Comparison of ENCODE assay signal across 8 mouse cellular contexts in genomic region chr3:104863786-104864650, GRCm38 (mm10). TPM values are rescaled to one million over a fixed set of nuclear protein-coding genes. Genes with fewer than 3 reads are reported as not detected.
DNase-seq lines count a peak whose midpoint lies in the region; ATAC-seq and TF ChIP-seq lines count a peak whose summit lies in the region.

TSS of gene St7l (plus strand) at chr3:104864005.
TSS of gene Capza1 (minus strand) at chr3:104864505.

- H3K36me3 ChIP-seq in embryonic facial prominence, embryonic 12.5 days: peaks cover 3% of the 10 kb centered on the region; the same call in 1 of the 2 replicates
- H3K36me3 ChIP-seq in kidney, adult 2 months (ENCODE audit: control insufficient read depth, insufficient read depth, low read length): no peaks in the 10 kb centered on the region
- peaks cover 8% of the 10 kb centered on the region; the same call in 1 of the 2 replicates for H3K36me3 ChIP-seq in limb, embryonic 12.5 days
- no peaks in the 10 kb centered on the region; the same call in 1 of the 2 replicates for H3K36me3 ChIP-seq in midbrain, embryonic 15.5 days (replicated peaks)

- peak; percentile 52 for TF ChIP-seq POLR2A in kidney, adult 2 months (IDR thresholded peaks at IDR 0.05; ENCODE audit: low read depth, low read length)

- no peaks in the 10 kb centered on the region for H3K9me3 ChIP-seq in embryonic facial prominence, embryonic 12.5 days
- H3K9me3 ChIP-seq in limb, embryonic 12.5 days: no peaks in the 10 kb centered on the region
- H3K9me3 ChIP-seq in midbrain, embryonic 15.5 days: no peaks in the 10 kb centered on the region

- no peaks in the 10 kb centered on the region for H3K27me3 ChIP-seq in embryonic facial prominence, embryonic 12.5 days
- no peaks in the 10 kb centered on the region for H3K27me3 ChIP-seq in kidney, adult 2 months (replicated peaks; ENCODE audit: control insufficient read depth, insufficient read depth, low read length)
- no peaks in the 10 kb centered on the region for H3K27me3 ChIP-seq in limb, embryonic 12.5 days
- H3K27me3 ChIP-seq in midbrain, embryonic 15.5 days (replicated peaks): no peaks in the 10 kb centered on the region

- peaks cover 24% of the 10 kb centered on the region for H3K4me1 ChIP-seq in embryonic facial prominence, embryonic 12.5 days
- H3K4me1 ChIP-seq in kidney, adult 2 months (ENCODE audit: control insufficient read depth, insufficient read depth, low read length): peaks cover 7% of the 10 kb centered on the region
- H3K4me1 ChIP-seq in limb, embryonic 12.5 days (replicated peaks): peaks cover 31% of the 10 kb centered on the region
- peaks cover 41% of the 10 kb centered on the region for H3K4me1 ChIP-seq in midbrain, embryonic 15.5 days

- H3K9ac ChIP-seq in embryonic facial prominence, embryonic 12.5 days: peak within 1 kb of the TSS; percentile 90
- H3K9ac ChIP-seq in limb, embryonic 12.5 days (replicated peaks): peak within 1 kb of the TSS; percentile 74
- peak within 1 kb of the TSS; percentile 99 for H3K9ac ChIP-seq in midbrain, embryonic 15.5 days

- H3K4me3 ChIP-seq in embryonic facial prominence, embryonic 12.5 days: peak within 1 kb of the TSS; percentile 84
- peak within 1 kb of the TSS; percentile 94 for H3K4me3 ChIP-seq in kidney, adult 2 months (ENCODE audit: insufficient read depth, low read depth, low read length)
- H3K4me3 ChIP-seq in limb, embryonic 12.5 days (replicated peaks): peak within 1 kb of the TSS; percentile 56
- H3K4me3 ChIP-seq in midbrain, embryonic 15.5 days: peak within 1 kb of the TSS; percentile 99

- ATAC-seq in embryonic facial prominence, embryonic 12.5 days (ENCODE audit: insufficient number of reproducible peaks, insufficient read depth, low FRiP score, low TSS enrichment): peak; percentile 92
- peak; percentile 96 for ATAC-seq in limb, embryonic 12.5 days (ENCODE audit: insufficient number of reproducible peaks, insufficient read depth, low FRiP score, low TSS enrichment, low read depth)
- peak; percentile 98 for ATAC-seq in midbrain, embryonic 15.5 days (replicated peaks)

- DNase-seq in 3134 (ENCODE audit: extremely low read depth, insufficient read length, low spot score): peak; percentile 89
- DNase-seq in adrenal gland, postnatal 25 days: peak; percentile 90
- peak; percentile 91 to 95 for DNase-seq in heart, adult 18-20 months
- peak; percentile 94 for DNase-seq in kidney, adult 2 months
- peak; percentile 91 for DNase-seq in spleen, postnatal 36 days (ENCODE audit: low spot score in 2 of 2)

- peak within 1 kb of the TSS; percentile 75 for H3K4me2 ChIP-seq in embryonic facial prominence, embryonic 12.5 days (replicated peaks)
- H3K4me2 ChIP-seq in limb, embryonic 12.5 days: peak within 1 kb of the TSS; percentile 73
- H3K4me2 ChIP-seq in midbrain, embryonic 15.5 days: peak within 1 kb of the TSS; percentile 66

- H3K27ac ChIP-seq in embryonic facial prominence, embryonic 12.5 days: peak within 1 kb of the TSS; percentile 97
- peak within 1 kb of the TSS; percentile 98 for H3K27ac ChIP-seq in kidney, adult 2 months (ENCODE audit: insufficient read depth, low read depth, low read length)
- H3K27ac ChIP-seq in limb, embryonic 12.5 days: peak within 1 kb of the TSS; percentile 97
- peak within 1 kb of the TSS; percentile 93 for H3K27ac ChIP-seq in midbrain, embryonic 15.5 days

- under 1% methylated on average over 43 of the region's 43 CpGs for WGBS in embryonic facial prominence, embryonic 12.5 days
- WGBS in kidney, adult 2 months: under 1% methylated on average over 43 of the region's 43 CpGs
- WGBS in limb, embryonic 12.5 days: 0% methylated on average over 43 of the region's 43 CpGs
- WGBS in midbrain, embryonic 15.5 days: under 1% methylated on average over 43 of the region's 43 CpGs

- no peak for TF ChIP-seq CTCF in kidney, adult 2 months (conservative IDR thresholded peaks at IDR 0.05; ENCODE audit: insufficient read depth, insufficient read length, low read depth, low read length)

RNA-seq across cellular contexts. Expression of gene St7l, which starts in this region (rescaled TPM):
- total RNA-seq in adrenal gland, postnatal 25 days (2021): 49.2 and 55.8 TPM in 2 replicates
- polyA plus RNA-seq in embryonic facial prominence, embryonic 12.5 days (2016; fragmentation: Nextera tagmentation; extraction: Ambion mirVana): 39.4 and 40.4 TPM in 2 replicates
- total RNA-seq in heart, adult 18-20 months (2021): 10 to 100 TPM; 16.5 to 20.4 TPM
- 6.3 and 7.4 TPM in 2 replicates for polyA plus RNA-seq in kidney, adult 2 months (2012; rRNA removed)
- 37.2 and 37.7 TPM in 2 replicates for polyA plus RNA-seq in limb, embryonic 12.5 days (2016; fragmentation: Nextera tagmentation; extraction: Ambion mirVana)
- polyA plus RNA-seq in midbrain, embryonic 15.5 days (2015; fragmentation: Nextera tagmentation; extraction: Ambion mirVana): 31.8 and 35.1 TPM in 2 replicates

RNA-seq across cellular contexts. Expression of gene Capza1, which starts in this region (rescaled TPM):
- total RNA-seq in adrenal gland, postnatal 25 days (2021): 76.3 and 80.5 TPM in 2 replicates
- 188 and 190 TPM in 2 replicates for polyA plus RNA-seq in embryonic facial prominence, embryonic 12.5 days (2016; fragmentation: Nextera tagmentation; extraction: Ambion mirVana)
- 10 to 100 TPM; 24.9 to 31.7 TPM for total RNA-seq in heart, adult 18-20 months (2021)
- 16.0 and 22.1 TPM in 2 replicates for polyA plus RNA-seq in kidney, adult 2 months (2012; rRNA removed)
- polyA plus RNA-seq in limb, embryonic 12.5 days (2016; fragmentation: Nextera tagmentation; extraction: Ambion mirVana): 183 and 196 TPM in 2 replicates
- 157 and 164 TPM in 2 replicates for polyA plus RNA-seq in midbrain, embryonic 15.5 days (2015; fragmentation: Nextera tagmentation; extraction: Ambion mirVana)

Comparison
In these comparisons a context has a peak if more than half of its experiments do, and no peak if none do; other contexts are left out.
1. Peak in every context shown above with its lines: DNase-seq, ATAC-seq, H3K4me3 ChIP-seq and H3K27ac ChIP-seq.